Mouse (Mus musculus): ENCODE measurements around the gene Ifi211.
"Not testable (repeated sequence)": the region's sequence is repeated elsewhere in the genome, so short reads cannot be mapped to it uniquely, and the experiment has no call there.

GRCm38 (mm10) chr1:173868586-173868985, 44.3 kb downstream of the Ifi211 start:
- TF ChIP-seq CTCF (IDR thresholded peaks at IDR 0.05; ENCODE audit: extremely low read depth, insufficient read depth, insufficient read length, insufficient replicate concordance); POLR2A (IDR thresholded peaks at IDR 0.05; ENCODE audit: low read depth, low read length): not testable (repeated sequence)

All from spleen, adult 2 months (tissue).